Mouse (Mus musculus) E14TG2a.4 (cell line): Measurements from ENCODE around the gene Ebna1bp2.

Experiments used
- CTCF ChIP-seq: conservative IDR thresholded peaks from 2 replicates; pipeline ENCODE4 v1.5.1; 2014; ENCODE audit warnings: low read length
- NANOG ChIP-seq: IDR thresholded peaks from 2 replicates; pipeline ENCODE4 v1.6.1; 2014; ENCODE audit warnings: borderline replicate concordance, low read length, mixed read lengths
- POU5F1 ChIP-seq: IDR thresholded peaks from 2 replicates; pipeline ENCODE4 v1.6.1; 2014; ENCODE audit warnings: low read length, borderline replicate concordance

GRCm38 (mm10) chr4:118581508-118581907, 39.1 kb upstream of the Ebna1bp2 start:
- TF ChIP-seq CTCF (no peak), POU5F1 (no peak), NANOG (no peak)
